20 mouse cellular contexts compared by ENCODE assay signal in the genomic region with DNA sequence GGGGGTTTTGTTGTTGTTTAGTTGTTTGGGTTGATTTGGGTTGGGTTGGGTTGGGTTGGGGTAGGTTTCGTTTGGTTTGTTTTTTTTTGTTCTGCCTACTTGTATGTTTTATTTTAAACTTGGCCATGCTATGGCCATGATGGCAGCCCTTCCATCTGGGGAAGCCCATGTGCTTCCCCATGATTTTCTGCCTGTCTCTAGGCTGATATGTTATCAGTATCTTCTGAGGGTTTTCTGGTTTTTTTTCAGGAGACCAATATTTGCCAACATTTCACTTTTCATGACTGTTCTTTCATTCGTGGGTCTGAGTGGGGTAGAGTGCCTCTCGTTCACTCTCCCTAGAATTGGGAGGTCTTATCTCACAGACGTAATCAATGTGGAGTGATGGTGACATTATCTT. TPM values are rescaled to one million over a fixed set of nuclear protein-coding genes. Genes with fewer than 3 reads are reported as not detected.
"Had no signal": no experiment of that assay in that cellular context is flagged by ENCODE, and none has a peak within 500 bp of the region (broad histone marks: within the 10 kb centered on the region; RNA-seq: fewer than 3 reads in every experiment).

No protein-coding gene starts in this region.

- H3K36me3 ChIP-seq: limb, embryonic 10.5 days; limb, embryonic 13.5 days; midbrain, embryonic 13.5 days; neural tube, embryonic 13.5 days had no signal

- DNase-seq: kidney, adult 18-20 months; kidney, postnatal 25 days; lung, embryonic 14.5 days; lung, postnatal 10 days; lung, postnatal 4 days; thymus, adult 18-20 months; thymus, postnatal 36 days had no signal

- ATAC-seq: hindbrain, postnatal 0 days; inflammation-experienced regulatory T-cells, adult 6 months; intestine, embryonic 16.5 days; midbrain, embryonic 13.5 days; midbrain, embryonic 16.5 days had no signal

- H3K27me3 ChIP-seq: limb, embryonic 13.5 days; midbrain, embryonic 13.5 days; neural tube, embryonic 13.5 days had no signal

- H3K4me1 ChIP-seq: limb, embryonic 10.5 days; limb, embryonic 13.5 days; midbrain, embryonic 13.5 days; neural tube, embryonic 13.5 days had no signal

- H3K9me3 ChIP-seq: limb, embryonic 10.5 days; limb, embryonic 13.5 days; midbrain, embryonic 13.5 days; neural tube, embryonic 13.5 days had no signal

- H3K4me3 ChIP-seq: limb, embryonic 10.5 days; limb, embryonic 13.5 days; midbrain, embryonic 13.5 days; myocyte; neural tube, embryonic 13.5 days had no signal

- H3K9ac ChIP-seq: limb, embryonic 13.5 days; lung, embryonic 14.5 days; midbrain, embryonic 13.5 days; neural tube, embryonic 13.5 days had no signal

- H3K4me2 ChIP-seq: limb, embryonic 13.5 days; lung, embryonic 14.5 days; midbrain, embryonic 13.5 days; neural tube, embryonic 13.5 days had no signal

- H3K27ac ChIP-seq: hindbrain, postnatal 0 days; kidney, postnatal 0 days; limb, embryonic 10.5 days; limb, embryonic 13.5 days; midbrain, embryonic 13.5 days; neural tube, embryonic 13.5 days had no signal

RNA-seq across cellular contexts. Expression of a gene that starts 40.9 kb away (rescaled TPM):
- total RNA-seq: megakaryocyte, adult 5-6 weeks; monocyte, adult 5-6 weeks; neutrophil, adult 5-6 weeks had no signal

RNA-seq across cellular contexts. Expression of a gene that starts 41.0 kb away (rescaled TPM):
- total RNA-seq: megakaryocyte, adult 5-6 weeks; monocyte, adult 5-6 weeks; neutrophil, adult 5-6 weeks had no signal
